Mouse (Mus musculus) ES-E14 (cell line): ENCODE results near the gene Bhlhe40.

ENCODE experiments used
- CHD2 ChIP-seq: IDR thresholded peaks from 2 replicates; pipeline ENCODE4 v1.6.1; 2014; ENCODE audit warnings: mild to moderate bottlenecking, low read depth, low read length, inconsistent platforms
- HCFC1 ChIP-seq: IDR thresholded peaks from 2 replicates; pipeline ENCODE4 v1.6.1; 2012; ENCODE audit warnings: low read length, inconsistent platforms, borderline replicate concordance; ENCODE audit not compliant: insufficient read depth
- MAFK ChIP-seq: IDR thresholded peaks from 2 replicates; pipeline ENCODE4 v1.6.1; 2014; ENCODE audit warnings: mild to moderate bottlenecking, low read depth, low read length, inconsistent platforms; ENCODE audit not compliant: insufficient read depth
- ZC3H11A ChIP-seq: IDR thresholded peaks from 2 replicates; pipeline ENCODE4 v1.6.1; 2012; ENCODE audit warnings: low read depth, mild to moderate bottlenecking, inconsistent platforms, low read length, borderline replicate concordance
- ZNF384 ChIP-seq: IDR thresholded peaks from 2 replicates; pipeline ENCODE4 v1.6.1; 2012; ENCODE audit warnings: low read depth, low read length, inconsistent platforms

DNA sequence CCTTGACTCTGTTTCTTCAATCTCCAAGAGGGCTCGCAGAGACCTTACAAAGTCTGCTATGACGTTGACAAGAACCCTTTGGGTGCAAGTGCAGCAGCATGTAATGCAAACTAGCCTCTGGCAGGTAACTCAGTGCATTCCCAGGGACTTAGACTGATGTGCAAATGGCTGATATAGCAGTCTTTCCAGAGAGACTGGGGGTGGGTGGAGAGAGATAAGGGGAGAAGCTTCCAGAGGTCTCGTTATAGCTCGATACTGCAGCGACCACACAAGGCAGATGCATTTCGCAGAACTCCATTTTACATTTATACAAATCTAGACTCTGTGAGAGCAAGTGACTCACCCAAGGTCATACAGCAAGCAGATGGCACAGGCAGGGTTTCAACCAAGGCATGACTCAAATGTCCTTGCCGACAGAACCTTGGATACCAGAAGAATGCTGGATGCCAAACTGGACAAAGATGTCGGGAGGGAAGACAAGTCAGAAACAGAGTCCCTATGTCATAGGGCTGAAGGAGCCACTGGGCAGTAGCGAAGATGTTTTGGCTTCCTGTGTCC, 16.4 kb downstream of the Bhlhe40 start:
- TF ChIP-seq ZNF384 (no peak), ZC3H11A (no peak), MAFK (no peak), CHD2 (no peak), HCFC1 (no peak)
